Mouse (Mus musculus): ENCODE data around the gene Slco2a1. TPM values are rescaled to one million over a fixed set of nuclear protein-coding genes. Genes with fewer than 3 reads are reported as not detected.

Slco2a1 gene
- not detected for total RNA-seq (2023)

GRCm38 (mm10) chr9:102988462-102988861, at the start of gene Slco2a1:
Gene Slco2a1, plus strand, starts transcription at chr9:102988712.

GRCm38 (mm10) chr9:103111621-103112470, 123.3 kb downstream of the Slco2a1 start, which contains the start of gene Rab6b:
Gene Rab6b, plus strand, starts transcription at chr9:103111787.

Other genes with a start within 250 kb of the Slco2a1 start
- 0.34 TPM for gene Ryk, start 153.8 kb upstream of the Slco2a1 start, total RNA-seq (2023)
- gene Rab6b, start 123.1 kb downstream of the Slco2a1 start, total RNA-seq (2023): 2.9 TPM
- gene Srprb, start 213.4 kb downstream of the Slco2a1 start, total RNA-seq (2023): 21.2 TPM
- 0.31 TPM for gene Gm20425, start 241.6 kb downstream of the Slco2a1 start, total RNA-seq (2023)
- gene Trf, start 241.7 kb downstream of the Slco2a1 start, total RNA-seq (2023): 12.6 TPM

Data from CD8-positive naive resting alpha-beta T cell, adult 57 days (primary cell).